Mouse (Mus musculus) cortical plate, adult 2 months (tissue): ENCODE results near the gene Trim8.

Source experiments
- CTCF ChIP-seq: fragments of 200-500 bp; IDR thresholded peaks from 2 replicates; pipeline ENCODE4 v1.5.1; 2011; ENCODE audit warnings: mild to moderate bottlenecking, control low read depth, low read length; ENCODE audit not compliant: insufficient read depth; ENCODE audit errors: extremely low read depth
- POLR2A ChIP-seq: fragments of 200-500 bp; IDR thresholded peaks from 2 replicates; pipeline ENCODE4 v1.6.1; 2011; ENCODE audit warnings: mild to moderate bottlenecking, low read length, control low read depth; ENCODE audit not compliant: insufficient read depth; ENCODE audit errors: extremely low read depth

- no peak for TF ChIP-seq CTCF
- no peak for TF ChIP-seq POLR2A
Measured at GRCm38 (mm10) chr19:46564043-46564462, 62.6 kb downstream of the Trim8 start.
